Mouse (Mus musculus): ENCODE results near the gene Rnf24. TPM values are rescaled to one million over a fixed set of nuclear protein-coding genes. Genes with fewer than 3 reads are reported as not detected.
A peak's percentile ranks its signal among the peaks of the same experiment; 100 is the strongest.

Rnf24 gene
- total and polyA plus RNA-seq, 2 experiments from 2014 or later, result 11.1 to 26.3 TPM

DNA sequence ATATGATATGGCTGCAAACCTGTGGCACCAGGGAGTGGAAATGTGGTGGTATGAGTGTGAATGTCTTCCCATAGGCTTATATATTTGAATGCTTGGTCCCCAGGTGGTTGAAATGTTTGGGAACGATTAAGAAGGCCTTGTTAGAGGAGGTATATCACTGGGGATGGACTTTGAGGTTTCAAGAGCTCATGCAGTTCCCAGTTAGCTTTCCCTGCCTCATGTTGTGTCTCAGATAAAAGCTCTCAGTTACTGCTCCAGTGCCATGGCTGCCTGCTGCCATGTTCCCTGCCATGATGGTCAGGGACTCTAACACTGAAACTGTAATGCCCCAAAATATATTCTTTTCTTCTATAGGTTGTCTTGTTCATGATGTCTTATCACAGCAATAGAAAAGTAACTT, 71.1 kb downstream of the Rnf24 start:
- H3K27ac ChIP-seq (ENCODE audit: low read depth, low read length), result no peak overlapping the region
- H3K4me2 ChIP-seq (ENCODE audit: low read depth, low read length, poor library complexity, severe bottlenecking), result no peak overlapping the region
- DNase-seq (ENCODE audit: low spot score) (no peak), ATAC-seq (ENCODE audit: low FRiP score) (no peak)
- H3K4me1 ChIP-seq (ENCODE audit: insufficient read depth, low read length), result no peaks in the 10 kb centered on the region
- no peak overlapping the region for H3K9ac ChIP-seq (replicated peaks; ENCODE audit: low read length, poor library complexity, severe bottlenecking)
- H3K27me3 ChIP-seq (ENCODE audit: insufficient read depth, low read length), result no peaks in the 10 kb centered on the region
- no peak for TF ChIP-seq CTCF (IDR thresholded peaks at IDR 0.05)
- no peaks in the 10 kb centered on the region for H3K9me3 ChIP-seq (ENCODE audit: low read length)
- no peak overlapping the region for H3K4me3 ChIP-seq (ENCODE audit: low read depth, low read length)
- 84% methylated on average over 1 of the region's 1 CpGs for WGBS
- H3K36me3 ChIP-seq (ENCODE audit: insufficient read depth, low read length), result peaks cover 13% of the 10 kb centered on the region; the same call in 1 of the 2 replicates

DNA sequence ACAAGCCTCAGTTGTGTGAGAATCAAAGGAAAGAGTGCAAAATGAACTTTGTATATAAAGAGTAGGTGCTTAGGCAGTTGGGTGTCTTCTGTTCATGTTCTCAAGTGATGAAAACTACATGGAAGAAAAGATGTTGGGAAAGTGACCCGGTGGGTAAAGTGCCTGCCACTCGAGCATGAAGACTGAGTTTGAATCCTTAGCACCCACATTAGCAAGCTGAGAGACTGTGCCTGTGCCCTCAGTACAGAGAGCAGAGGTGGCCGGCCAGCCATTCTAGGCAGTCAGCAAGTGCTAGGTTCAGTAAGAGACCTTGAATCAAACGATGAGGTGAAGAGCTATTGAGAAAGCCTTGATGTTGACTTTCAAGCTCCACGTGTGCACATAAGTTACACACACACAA, 76.0 kb downstream of the Rnf24 start:
- Histone ChIP-seq H3K9me3 (ENCODE audit: low read length) (no peaks in the 10 kb centered on the region), H3K4me3 (ENCODE audit: low read depth, low read length) (no peak overlapping the region), H3K36me3 (ENCODE audit: insufficient read depth, low read length) (peaks cover 26% of the 10 kb centered on the region), H3K27me3 (ENCODE audit: insufficient read depth, low read length) (no peaks in the 10 kb centered on the region), H3K9ac (replicated peaks; ENCODE audit: low read length, poor library complexity, severe bottlenecking) (no peak overlapping the region), H3K4me2 (ENCODE audit: low read depth, low read length, poor library complexity, severe bottlenecking) (no peak overlapping the region), H3K4me1 (ENCODE audit: insufficient read depth, low read length) (no peaks in the 10 kb centered on the region), H3K27ac (ENCODE audit: low read depth, low read length) (no peak overlapping the region)
- DNase-seq (ENCODE audit: low spot score), result no peak
- WGBS, result 91% methylated on average over 5 of the region's 5 CpGs
- TF ChIP-seq CTCF (IDR thresholded peaks at IDR 0.05), result no peak
- no peak for ATAC-seq (ENCODE audit: low FRiP score)

DNA sequence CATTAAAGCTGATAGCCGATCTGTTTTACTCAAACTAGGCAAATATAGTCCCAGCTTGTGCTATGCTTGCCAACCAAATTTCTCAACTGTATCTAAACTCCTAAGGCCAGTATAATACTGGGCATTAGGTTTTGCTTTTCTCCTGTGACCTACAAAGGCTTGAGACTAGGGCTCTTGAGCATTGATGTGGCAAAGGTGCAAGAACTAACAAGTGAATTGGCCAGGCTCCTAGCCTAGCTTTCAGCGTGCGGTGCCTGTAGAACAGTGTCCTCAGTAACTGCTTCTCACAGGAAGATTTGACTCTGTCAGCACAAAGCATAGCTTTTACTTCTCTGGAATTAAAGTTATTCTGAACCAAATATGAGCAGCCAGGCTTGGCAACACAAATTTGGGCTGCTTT, 77.2 kb downstream of the Rnf24 start:
- no peak overlapping the region for H3K27ac ChIP-seq (ENCODE audit: low read depth, low read length)
- H3K4me2 ChIP-seq (ENCODE audit: low read depth, low read length, poor library complexity, severe bottlenecking), result no peak overlapping the region
- H3K9ac ChIP-seq (replicated peaks; ENCODE audit: low read length, poor library complexity, severe bottlenecking), result no peak overlapping the region
- no peak for TF ChIP-seq CTCF (IDR thresholded peaks at IDR 0.05)
- no peaks in the 10 kb centered on the region for H3K9me3 ChIP-seq (ENCODE audit: low read length)
- ATAC-seq (ENCODE audit: low FRiP score), result no peak
- no peaks in the 10 kb centered on the region for H3K4me1 ChIP-seq (ENCODE audit: insufficient read depth, low read length)
- H3K36me3 ChIP-seq (ENCODE audit: insufficient read depth, low read length), result peaks cover 23% of the 10 kb centered on the region
- H3K27me3 ChIP-seq (ENCODE audit: insufficient read depth, low read length), result no peaks in the 10 kb centered on the region
- DNase-seq (ENCODE audit: low spot score), result no peak
- 93% methylated on average over 3 of the region's 3 CpGs for WGBS
- H3K4me3 ChIP-seq (ENCODE audit: low read depth, low read length), result no peak overlapping the region

DNA sequence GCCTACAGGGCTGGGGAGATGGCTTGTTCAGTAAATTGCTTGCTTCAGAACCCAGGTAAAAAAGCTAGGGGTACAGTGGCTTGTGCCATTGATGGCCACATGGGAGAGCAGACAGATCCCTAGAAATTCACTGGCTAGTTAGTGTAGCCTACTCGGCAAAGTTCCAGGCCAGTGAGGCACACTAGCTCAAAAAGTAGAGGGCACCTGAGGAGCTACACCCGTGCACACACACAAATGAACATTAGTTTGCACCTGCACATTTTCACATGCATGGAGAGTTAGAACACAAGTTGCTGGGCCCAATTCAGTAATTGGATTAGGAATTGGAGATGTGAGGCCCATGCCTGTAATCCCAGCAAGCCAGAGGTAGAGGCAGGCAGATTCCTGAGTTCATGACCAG, 87.6 kb downstream of the Rnf24 start:
- H3K36me3 ChIP-seq (ENCODE audit: insufficient read depth, low read length), result no peaks in the 10 kb centered on the region
- no peak for DNase-seq (ENCODE audit: low spot score)
- H3K9me3 ChIP-seq (ENCODE audit: low read length), result no peaks in the 10 kb centered on the region
- no peak overlapping the region for H3K27ac ChIP-seq (ENCODE audit: low read depth, low read length)
- peaks cover 4% of the 10 kb centered on the region for H3K4me1 ChIP-seq (ENCODE audit: insufficient read depth, low read length)
- no peak overlapping the region for H3K4me2 ChIP-seq (ENCODE audit: low read depth, low read length, poor library complexity, severe bottlenecking)
- no peak for ATAC-seq (ENCODE audit: low FRiP score)
- no peak overlapping the region for H3K4me3 ChIP-seq (ENCODE audit: low read depth, low read length)
- H3K9ac ChIP-seq (replicated peaks; ENCODE audit: low read length, poor library complexity, severe bottlenecking), result no peak overlapping the region
- no peaks in the 10 kb centered on the region for H3K27me3 ChIP-seq (ENCODE audit: insufficient read depth, low read length)
- TF ChIP-seq CTCF (IDR thresholded peaks at IDR 0.05), result no peak
- 84% methylated on average over 2 of the region's 2 CpGs for WGBS

DNA sequence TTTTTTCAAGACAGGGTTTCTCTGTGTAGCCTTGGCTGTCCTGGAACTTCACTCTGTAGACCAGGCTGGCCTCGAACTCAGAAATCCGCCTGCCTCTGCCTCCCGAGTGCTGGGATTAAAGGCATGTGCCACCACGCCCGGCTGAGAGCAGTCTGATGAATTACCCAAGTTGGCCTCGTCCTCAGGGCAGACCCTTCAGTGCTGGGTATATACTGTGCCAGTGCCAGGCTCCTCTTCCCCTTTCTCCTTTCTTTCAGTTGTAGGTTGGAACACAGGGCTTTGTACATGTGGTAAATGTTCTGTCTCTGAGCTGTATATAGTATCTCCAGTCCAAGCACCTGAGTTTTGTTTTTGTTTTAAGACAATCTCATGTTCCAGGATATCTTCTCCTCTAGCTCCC, 88.7 kb downstream of the Rnf24 start:
- Histone ChIP-seq H3K4me3 (ENCODE audit: low read depth, low read length) (no peak overlapping the region), H3K27me3 (ENCODE audit: insufficient read depth, low read length) (no peaks in the 10 kb centered on the region), H3K27ac (ENCODE audit: low read depth, low read length) (no peak overlapping the region), H3K4me2 (ENCODE audit: low read depth, low read length, poor library complexity, severe bottlenecking) (peak overlapping the region; percentile 79), H3K4me1 (ENCODE audit: insufficient read depth, low read length) (peaks cover 4% of the 10 kb centered on the region), H3K9ac (replicated peaks; ENCODE audit: low read length, poor library complexity, severe bottlenecking) (no peak overlapping the region), H3K36me3 (ENCODE audit: insufficient read depth, low read length) (no peaks in the 10 kb centered on the region), H3K9me3 (ENCODE audit: low read length) (no peaks in the 10 kb centered on the region)
- no peak for TF ChIP-seq CTCF (IDR thresholded peaks at IDR 0.05)
- WGBS, result 76% methylated on average over 6 of the region's 6 CpGs
- no peak for ATAC-seq (ENCODE audit: low FRiP score)
- DNase-seq (ENCODE audit: low spot score), result no peak

DNA sequence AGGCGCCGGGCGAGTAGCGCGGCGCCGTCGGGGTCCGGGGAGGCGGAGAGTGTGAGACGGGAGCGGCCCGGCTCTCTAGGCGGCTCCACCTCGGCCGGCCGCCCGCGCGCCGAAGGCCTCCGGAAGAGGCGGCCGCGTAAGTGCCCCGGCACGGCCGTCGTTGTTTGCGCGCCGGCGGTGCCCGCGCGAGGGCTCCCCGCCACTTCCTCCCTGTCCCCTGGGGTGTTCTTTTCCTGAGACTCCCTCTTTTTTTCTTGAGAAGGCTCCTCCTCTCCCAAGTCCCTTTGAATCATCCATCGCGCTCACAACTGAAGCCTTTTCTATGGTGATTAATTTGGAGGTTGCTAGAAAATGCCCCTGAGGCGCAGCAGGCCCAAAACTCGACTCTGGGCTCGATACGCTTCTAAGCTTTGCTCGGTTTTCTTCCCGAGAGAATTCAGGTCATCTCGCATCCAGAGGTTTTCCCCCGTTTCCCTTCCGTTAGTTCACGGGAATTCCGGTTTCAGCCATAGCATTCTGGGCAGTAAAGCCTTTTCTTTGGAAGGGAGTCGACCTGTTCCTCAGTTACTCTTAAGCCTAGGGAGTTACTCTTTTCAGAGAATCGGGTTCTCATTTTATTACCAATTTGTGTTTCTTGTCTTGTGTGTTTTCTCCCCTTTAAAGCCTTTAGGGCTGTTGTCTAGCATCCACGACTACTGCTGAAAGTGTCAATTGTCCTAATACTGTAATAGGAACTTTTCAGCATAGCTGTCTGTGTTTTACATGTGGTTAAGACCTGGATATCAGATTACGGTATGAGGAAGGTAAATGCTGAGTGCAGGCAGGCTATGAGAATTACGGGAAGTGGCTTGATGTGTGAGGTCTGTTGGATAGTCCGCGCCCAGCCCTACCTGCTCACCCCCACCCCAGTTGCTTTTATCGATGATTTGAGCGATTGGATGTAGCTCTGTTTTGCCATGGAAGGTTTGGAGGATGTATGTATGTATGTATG, 89.7 kb downstream of the Rnf24 start:
- peak; percentile 64 for DNase-seq (ENCODE audit: low spot score)
- 0 out of 2 replicates have a peak, but pooled peaks have one; percentile 4 for TF ChIP-seq CTCF (IDR thresholded peaks at IDR 0.05)
- ATAC-seq (ENCODE audit: low FRiP score), result peak; percentile 71

More for the DNA sequence above, 89.7 kb downstream of the Rnf24 start:
- peaks cover 4% of the 10 kb centered on the region for H3K4me1 ChIP-seq (ENCODE audit: insufficient read depth, low read length)
- H3K27me3 ChIP-seq (ENCODE audit: insufficient read depth, low read length), result no peaks in the 10 kb centered on the region
- no peaks in the 10 kb centered on the region for H3K36me3 ChIP-seq (ENCODE audit: insufficient read depth, low read length)
- under 1% methylated on average over 47 of the region's 59 CpGs for WGBS
- peak overlapping the region; percentile 79 for H3K9ac ChIP-seq (replicated peaks; ENCODE audit: low read length, poor library complexity, severe bottlenecking)
- H3K4me3 ChIP-seq (ENCODE audit: low read depth, low read length), result peak overlapping the region; percentile 75
- H3K9me3 ChIP-seq (ENCODE audit: low read length), result no peaks in the 10 kb centered on the region
- peak overlapping the region; percentile 98 for H3K27ac ChIP-seq (ENCODE audit: low read depth, low read length)
- H3K4me2 ChIP-seq (ENCODE audit: low read depth, low read length, poor library complexity, severe bottlenecking), result peak overlapping the region; percentile 79
